Mouse (Mus musculus) lung, postnatal 4 days (tissue): ENCODE measurements around the gene Dnajb12.

Source experiments
- DNase-seq, 2 experiments: peaks; one replicate each; pipeline ENCODE4 v3.0.0; 2021

Dnajb12 gene

GRCm38 (mm10) chr10:59897511-59897910 is 18.2 kb downstream of the Dnajb12 start:
- peak in 1 of 2 experiments; percentile 27 for DNase-seq

DNA sequence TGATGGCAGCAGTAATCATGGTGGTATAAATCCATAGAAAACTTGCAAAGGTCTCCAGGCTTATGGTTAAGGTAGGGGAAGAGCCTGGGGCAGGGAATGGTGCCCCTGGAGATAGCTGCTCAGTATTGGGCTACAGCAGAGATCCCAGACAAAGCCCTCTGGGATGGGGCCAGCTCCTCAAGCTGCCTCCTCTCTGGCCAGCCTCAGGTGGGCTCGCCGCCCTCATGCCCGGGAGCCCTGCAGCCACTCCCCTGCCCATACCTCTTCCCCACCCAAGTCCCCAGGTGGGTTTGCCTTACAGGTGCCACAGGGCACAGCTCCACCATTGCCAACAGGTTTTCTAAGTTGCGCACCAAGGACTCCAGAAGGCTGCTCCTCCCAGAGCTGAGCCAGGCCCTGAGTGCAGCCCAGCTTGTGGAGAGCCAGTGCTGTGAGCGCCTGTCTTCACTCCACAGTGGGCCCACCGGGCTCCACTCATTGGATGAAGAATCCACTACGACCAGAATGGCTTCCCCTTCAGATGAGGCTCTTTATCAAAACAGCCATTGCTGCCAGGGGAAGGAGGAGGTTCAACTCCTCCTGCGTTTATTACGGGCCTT is 18.9 kb downstream of the Dnajb12 start:
- no peak for DNase-seq

DNA sequence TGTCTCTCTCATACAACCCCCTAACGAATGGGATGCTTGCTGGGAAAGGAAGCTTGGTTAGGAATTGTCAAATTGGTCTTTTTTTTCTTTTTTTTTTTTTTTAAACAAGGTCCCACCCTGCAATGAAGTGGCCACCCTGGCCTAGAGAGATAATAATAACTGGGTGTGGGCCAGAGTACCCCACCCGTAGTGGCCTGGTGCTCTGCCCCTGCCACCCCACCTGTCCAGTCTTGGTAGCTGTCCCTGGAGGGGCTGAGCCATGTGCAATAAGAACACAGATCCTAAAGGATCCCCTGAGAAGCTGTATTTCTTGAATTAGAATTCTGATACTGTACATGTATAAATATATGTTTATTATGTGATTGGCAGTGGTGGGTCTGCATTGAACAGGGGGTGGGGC is 19.6 kb downstream of the Dnajb12 start:
- DNase-seq: no peak

GRCm38 (mm10) chr10:59899341-59900173 is 20.2 kb downstream of the Dnajb12 start:
- peak; percentile 94 to 98 for DNase-seq

- DNase-seq: no peak
These were observed 20.7 kb downstream of the Dnajb12 start for GRCm38 (mm10) chr10:59900174-59900435.

- DNase-seq: no peak
These were observed 21.6 kb downstream of the Dnajb12 start for GRCm38 (mm10) chr10:59900939-59901338.

- DNase-seq: no peak
These were observed 22.1 kb downstream of the Dnajb12 start for GRCm38 (mm10) chr10:59901463-59901862.

GRCm38 (mm10) chr10:59901986-59902605 is 22.7 kb downstream of the Dnajb12 start:
- peak in 1 of 2 experiments; percentile 54 for DNase-seq

GRCm38 (mm10) chr10:59902606-59902990 is 23.2 kb downstream of the Dnajb12 start:
- no peak for DNase-seq

DNA sequence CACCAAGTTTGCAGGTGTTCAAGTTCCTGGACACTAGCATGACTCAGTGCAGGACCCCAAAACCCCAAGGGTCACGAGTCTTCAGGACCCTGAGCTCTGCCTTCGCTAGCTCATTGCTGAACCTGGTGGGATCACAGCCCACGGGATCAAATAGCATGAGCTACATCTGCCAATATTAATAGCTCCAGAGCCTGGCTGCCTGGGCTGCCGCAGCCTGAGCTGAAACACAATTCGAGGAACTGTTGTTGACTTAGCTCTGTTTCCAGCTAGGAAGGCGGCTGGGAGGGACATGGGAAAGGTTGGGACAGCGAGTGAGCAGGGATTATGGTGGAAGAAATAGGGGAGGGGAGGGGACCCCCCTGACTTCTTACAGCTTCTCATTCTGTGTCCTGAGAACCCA is 23.8 kb downstream of the Dnajb12 start:
- DNase-seq: no peak

- DNase-seq: no peak
These were observed 27.8 kb downstream of the Dnajb12 start for GRCm38 (mm10) chr10:59907080-59907609.

GRCm38 (mm10) chr10:59907695-59908299 is 28.4 kb downstream of the Dnajb12 start:
- peak; percentile 61 to 72 for DNase-seq

DNA sequence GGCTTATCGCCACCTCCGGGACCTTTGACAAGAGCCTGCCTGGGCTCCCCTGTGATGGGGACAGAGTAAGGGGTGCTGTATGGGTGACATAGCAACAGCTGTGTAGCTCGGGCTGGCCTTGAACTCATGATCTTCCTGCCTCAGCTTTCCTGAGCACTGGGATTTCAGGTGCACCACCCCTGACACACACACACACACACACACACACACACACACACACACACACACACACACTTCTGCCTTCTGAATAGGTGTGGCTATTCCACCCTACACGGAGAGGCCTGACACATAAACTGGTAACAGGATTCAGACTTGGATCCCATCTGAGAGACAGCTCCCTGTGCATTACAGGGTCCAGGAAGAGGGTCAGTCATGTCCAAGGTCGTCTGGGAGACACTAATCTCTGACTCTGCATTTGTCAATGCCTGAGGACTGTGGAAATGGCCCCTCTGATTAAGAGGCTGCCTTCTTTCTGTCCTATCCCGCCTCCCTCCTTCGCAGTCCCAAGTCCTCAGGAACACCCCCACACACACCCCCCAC is 29.5 kb downstream of the Dnajb12 start:
- no peak for DNase-seq

GRCm38 (mm10) chr10:59909357-59909847 is 30.0 kb downstream of the Dnajb12 start:
- DNase-seq: peak; percentile 65 to 78

GRCm38 (mm10) chr10:59911091-59911490 is 31.7 kb downstream of the Dnajb12 start:
- peak in 1 of 2 experiments; percentile 47 for DNase-seq

- peak; percentile 64 to 80 for DNase-seq
These were observed 32.3 kb downstream of the Dnajb12 start for GRCm38 (mm10) chr10:59911561-59912198.

GRCm38 (mm10) chr10:59915196-59915962 is 36.0 kb downstream of the Dnajb12 start:
- no peak for DNase-seq

GRCm38 (mm10) chr10:59916159-59916558 is 36.8 kb downstream of the Dnajb12 start:
- peak; percentile 86 to 88 for DNase-seq

DNA sequence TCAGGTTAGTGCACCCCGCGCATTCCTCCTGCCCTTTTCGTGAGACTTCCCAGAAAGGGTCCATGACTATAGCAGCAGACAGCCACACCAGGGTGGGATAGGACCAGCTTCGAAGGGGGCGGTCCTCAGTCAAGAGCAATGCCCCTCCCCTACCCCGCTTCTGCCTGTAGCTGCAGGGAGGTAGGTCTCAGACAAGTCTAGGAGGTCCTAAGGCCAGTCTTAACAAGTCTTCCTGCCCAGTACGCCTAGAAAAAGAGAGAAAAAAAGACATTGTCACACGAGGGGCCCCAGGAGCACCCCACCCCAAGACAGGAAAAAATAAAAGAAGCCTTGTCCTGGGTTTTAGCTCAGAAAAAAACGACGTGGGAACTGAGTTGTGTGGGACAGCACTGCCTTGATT is 37.3 kb downstream of the Dnajb12 start:
- peak; percentile 62 to 73 for DNase-seq

DNA sequence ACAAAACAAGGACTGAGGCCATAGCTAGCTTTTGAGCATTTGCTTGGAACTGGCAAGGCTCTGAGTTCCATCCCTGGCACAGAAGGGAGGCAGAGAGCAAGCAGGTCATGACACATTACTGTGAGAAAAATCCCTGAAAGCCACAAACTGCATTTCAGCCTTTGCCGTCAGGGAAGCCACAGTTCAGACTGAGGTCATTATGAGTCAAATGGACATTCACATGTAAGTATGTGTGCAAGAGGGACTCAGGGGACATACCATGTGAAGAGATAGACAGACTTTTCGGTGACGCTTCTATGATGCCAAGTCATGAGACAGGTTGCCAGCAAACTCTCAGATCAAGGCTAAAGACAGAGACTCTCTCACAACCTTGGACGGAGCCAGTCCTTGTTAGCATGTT is 38.8 kb downstream of the Dnajb12 start:
- no peak for DNase-seq

DNA sequence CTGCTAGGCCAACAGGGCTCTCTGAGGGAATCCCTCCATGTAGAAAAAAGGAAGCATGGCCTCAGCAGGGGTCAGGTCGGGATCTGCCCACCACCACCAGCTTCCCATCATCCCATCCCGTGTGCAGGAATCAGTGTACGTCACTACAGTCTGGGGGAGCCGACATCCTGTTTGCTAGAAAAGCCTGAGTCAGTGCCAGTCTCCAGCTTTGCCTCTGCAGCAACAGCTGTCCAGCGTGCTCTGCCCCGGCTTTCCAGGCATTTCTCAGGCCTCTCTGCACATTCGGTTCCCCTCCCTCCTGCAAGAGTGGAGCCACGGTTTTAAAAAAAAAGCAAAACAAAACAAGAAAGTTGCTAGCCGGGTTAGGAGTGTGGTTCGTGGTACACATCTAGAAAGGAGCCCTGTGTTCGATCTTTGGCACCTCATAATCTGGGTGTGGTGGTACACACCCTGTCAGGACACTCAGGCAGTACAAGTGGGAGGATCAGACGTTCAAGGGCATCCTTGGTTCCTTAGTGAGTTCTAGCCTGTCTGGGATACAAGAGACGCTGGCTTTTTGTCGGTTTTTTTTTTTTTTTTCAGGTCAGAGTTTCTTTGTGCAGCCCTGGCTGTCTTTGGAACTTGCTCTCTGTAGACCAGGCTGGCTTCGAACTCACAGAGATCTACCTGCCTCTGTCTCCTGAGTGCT is 40.3 kb downstream of the Dnajb12 start:
- DNase-seq: peak; percentile 72 to 87
